Mouse (Mus musculus) heart, embryonic 11.5 days (tissue): Measurements from ENCODE around the gene Sgf29. TPM values are rescaled to one million over a fixed set of nuclear protein-coding genes. Genes with fewer than 3 reads are reported as not detected.
"Not testable (repeated sequence)": the region's sequence is repeated elsewhere in the genome, so short reads cannot be mapped to it uniquely, and the experiment has no call there.

Experiments
- ATAC-seq: fragments of 200-750 bp; cut with Nextera tagmentation; replicated peaks from 2 replicates; pipeline ENCODE4 v1.8.0; 2017; ENCODE audit warnings: moderate library complexity; ENCODE audit not compliant: insufficient number of reproducible peaks, low FRiP score, low TSS enrichment
- H3K27ac ChIP-seq: fragments of 300-500 bp; sonication (generic); 2 replicates; pipeline ENCODE4 v1.5.1; 2014; ENCODE audit warnings: mild to moderate bottlenecking, low read depth, low read length
- H3K27me3 ChIP-seq: fragments of 300-500 bp; sonication (generic); 2 replicates; pipeline ENCODE4 v1.6.1; 2014; ENCODE audit warnings: mild to moderate bottlenecking, low read length, mixed read lengths; ENCODE audit not compliant: control insufficient read depth, insufficient read depth
- H3K36me3 ChIP-seq: fragments of 300-500 bp; sonication (generic); 2 replicates; pipeline ENCODE4 v1.6.1; 2014; ENCODE audit warnings: mild to moderate bottlenecking, low read length, moderate library complexity, mixed read lengths; ENCODE audit not compliant: control insufficient read depth, insufficient read depth
- H3K4me1 ChIP-seq: fragments of 300-500 bp; sonication (generic); 2 replicates; pipeline ENCODE4 v1.6.1; 2014; ENCODE audit warnings: low read length; ENCODE audit not compliant: control insufficient read depth, insufficient read depth
- H3K4me2 ChIP-seq: fragments of 300-500 bp; sonication (generic); 2 replicates; pipeline ENCODE4 v1.6.1; 2014; ENCODE audit warnings: mild to moderate bottlenecking, moderate library complexity
- H3K4me3 ChIP-seq: fragments of 300-500 bp; sonication (generic); 2 replicates; pipeline ENCODE4 v1.5.1; 2014; ENCODE audit warnings: low read depth, low read length
- H3K9ac ChIP-seq: fragments of 300-500 bp; sonication (generic); 2 replicates; pipeline ENCODE4 v1.6.1; 2014; ENCODE audit warnings: mild to moderate bottlenecking, low read depth, low read length, moderate library complexity
- H3K9me3 ChIP-seq: fragments of 300-500 bp; sonication (generic); replicated peaks from 2 replicates; pipeline ENCODE4 v1.6.1; 2016; ENCODE audit warnings: low read length; ENCODE audit not compliant: control insufficient read depth
- WGBS: fragments of 180-500 bp; shearing (Covaris S2); extraction: QIAGEN DNeasy Blood & Tissue Kit; methylation state at CpG from one replicate; pipeline ENCODE4 v1.1.7; 2014; ENCODE audit not compliant: insufficient replicate concordance; 5-methylcytosine and 5-hydroxymethylcytosine counted together
- polyA plus RNA-seq: library from polyadenylated mRNA; unstranded; fragments of >200 nt; fragmentation: Nextera tagmentation; extraction: Ambion mirVana; gene quantifications from 2 replicates; pipeline ENCODE4 v1.2.1, GENCODE M21; 2014

The Sgf29 gene
- polyA plus RNA-seq, 1 experiment from 2014 or later = 28.9 TPM

DNA sequence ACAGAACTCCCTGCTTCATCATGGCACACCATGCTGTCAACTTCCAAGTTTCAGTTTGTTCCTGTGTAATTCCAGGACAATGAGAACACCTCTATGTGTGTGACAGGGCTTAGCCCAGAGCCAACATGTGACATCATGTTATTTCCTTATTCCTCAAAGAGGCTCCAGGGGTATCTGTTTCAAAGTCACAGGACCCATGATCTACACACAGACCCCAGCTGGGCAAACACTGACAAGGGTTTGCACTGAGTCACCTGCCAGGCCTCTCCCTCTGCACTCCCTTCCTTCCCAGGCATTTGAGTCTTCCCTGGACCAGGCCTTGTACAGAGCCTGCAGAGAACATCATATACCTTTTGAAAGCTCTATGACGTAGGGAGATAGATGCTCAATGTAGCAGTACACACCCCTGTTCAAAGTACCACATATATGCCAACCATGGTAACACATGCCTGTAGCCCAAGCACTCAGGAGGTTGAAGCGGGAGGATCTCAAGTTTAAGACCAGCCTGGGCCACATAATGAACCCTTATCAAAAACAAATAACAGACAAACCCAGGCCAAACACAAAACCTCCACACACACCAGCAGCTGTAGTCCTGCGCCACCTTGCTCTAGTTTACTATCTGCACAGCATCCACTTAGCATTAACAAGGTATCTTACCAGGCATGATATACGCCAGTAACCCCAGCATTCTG, 18.1 kb upstream of the Sgf29 start, which contains the start of gene Nupr1:
Nupr1 (minus strand) TSS at position 38 of the 695 bp plus-strand sequence.
- WGBS = 85% methylated on average over 4 of the region's 4 CpGs
- Histone ChIP-seq H3K27ac (no peak within 1 kb of the TSS), H3K27me3 (no peaks in the 10 kb centered on the region), H3K4me2 (no peak within 1 kb of the TSS), H3K9ac (no peak within 1 kb of the TSS), H3K9me3 (no peaks in the 10 kb centered on the region), H3K4me1 (no peaks in the 10 kb centered on the region), H3K4me3 (no peak within 1 kb of the TSS), H3K36me3 (no peaks in the 10 kb centered on the region)
- ATAC-seq = no peak

DNA sequence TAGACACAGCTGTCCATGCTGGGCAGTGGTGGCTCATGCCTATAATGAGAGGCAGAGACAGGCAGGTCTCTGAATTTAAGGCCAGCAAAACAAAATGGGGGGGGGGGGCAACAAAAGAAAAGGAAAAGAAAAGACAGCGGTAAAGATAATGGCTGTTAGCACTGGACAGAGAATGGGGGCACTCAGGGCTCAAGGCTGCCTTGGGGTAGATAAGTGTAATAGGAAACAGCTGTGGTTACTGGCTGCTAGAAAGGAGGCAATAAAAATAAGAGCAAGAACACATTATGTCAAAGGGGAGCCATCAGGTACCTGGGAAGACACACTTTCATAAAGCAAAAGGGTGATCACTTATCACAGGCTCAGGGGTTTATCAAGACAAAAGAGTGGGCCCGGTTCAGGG, 16.6 kb upstream of the Sgf29 start:
- Histone ChIP-seq H3K9ac (no peak overlapping the region), H3K27ac (no peak overlapping the region), H3K9me3 (no peaks in the 10 kb centered on the region), H3K4me2 (no peak overlapping the region), H3K36me3 (no peaks in the 10 kb centered on the region), H3K4me1 (no peaks in the 10 kb centered on the region), H3K4me3 (no peak overlapping the region), H3K27me3 (no peaks in the 10 kb centered on the region)
- no peak for ATAC-seq
- 70% methylated on average over 2 of the region's 2 CpGs for WGBS

DNA sequence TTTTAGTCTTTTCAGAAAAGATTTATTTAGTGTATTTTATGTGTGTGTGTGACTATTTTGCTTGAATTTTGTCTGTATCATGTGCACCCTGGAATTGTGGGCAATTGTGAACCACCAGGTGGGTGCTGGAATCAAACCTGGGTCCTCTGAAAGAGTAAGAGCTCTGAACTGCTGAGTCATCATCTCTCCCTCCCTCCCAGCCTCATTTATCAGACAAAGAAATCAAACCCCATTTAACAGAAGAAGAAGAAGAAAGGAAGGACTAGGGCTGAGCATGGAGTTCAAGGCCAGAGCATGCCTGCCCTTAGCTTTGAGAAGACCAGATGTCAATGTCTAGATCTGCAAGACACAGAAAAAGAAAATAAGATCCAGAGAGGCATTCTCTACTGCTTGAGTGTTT, 13.7 kb upstream of the Sgf29 start:
- Histone ChIP-seq H3K36me3 (no peaks in the 10 kb centered on the region), H3K9ac (no peak overlapping the region), H3K4me2 (no peak overlapping the region), H3K9me3 (no peaks in the 10 kb centered on the region), H3K4me1 (no peaks in the 10 kb centered on the region), H3K27me3 (0 out of 2 replicates have a peak, but pooled peaks cover 3% of the 10 kb centered on the region), H3K27ac (no peak overlapping the region), H3K4me3 (no peak overlapping the region)
- no peak for ATAC-seq

DNA sequence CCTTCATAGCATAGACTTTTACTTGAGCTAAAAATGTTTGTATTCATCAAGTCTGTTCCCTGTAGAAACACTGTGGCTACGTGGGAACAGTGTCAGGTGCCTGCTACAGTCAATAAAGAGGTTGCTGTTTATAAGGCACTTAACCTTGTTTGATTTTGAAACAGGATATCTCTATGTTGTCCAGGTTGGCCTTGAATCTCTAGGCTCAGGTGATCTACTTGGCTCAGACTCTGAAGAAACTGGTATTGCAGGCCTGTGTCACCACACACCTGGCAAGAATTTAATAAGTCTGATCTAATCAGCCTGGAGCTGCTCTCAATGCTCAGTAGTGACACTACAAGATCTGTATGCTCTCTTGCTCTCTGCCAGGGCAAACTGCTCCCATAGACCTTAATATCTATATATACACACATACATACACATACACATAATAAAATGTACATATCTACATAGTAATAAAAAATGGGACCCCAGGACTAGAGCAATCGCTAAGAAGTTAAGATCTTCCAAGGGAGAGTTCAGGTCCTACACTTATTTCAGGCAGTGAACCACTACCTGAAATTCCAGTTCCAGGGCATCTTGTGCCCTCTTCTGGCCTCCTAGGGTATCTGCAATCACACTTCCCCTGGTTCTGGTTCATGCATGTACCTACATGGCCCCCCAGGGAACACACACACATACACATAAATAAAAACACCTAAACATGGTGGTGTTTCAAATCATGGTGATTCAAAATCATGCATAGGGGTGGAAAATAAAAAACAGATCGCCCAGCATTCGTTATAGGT, 12.2 kb upstream of the Sgf29 start:
- Histone ChIP-seq H3K27me3 (0 out of 2 replicates have a peak, but pooled peaks cover 3% of the 10 kb centered on the region), H3K9me3 (no peaks in the 10 kb centered on the region), H3K4me1 (no peaks in the 10 kb centered on the region), H3K4me2 (no peak overlapping the region), H3K27ac (no peak overlapping the region), H3K36me3 (no peaks in the 10 kb centered on the region), H3K9ac (no peak overlapping the region), H3K4me3 (no peak overlapping the region)
- ATAC-seq = no peak
- WGBS = 19% methylated on average over 4 of the region's 4 CpGs

DNA sequence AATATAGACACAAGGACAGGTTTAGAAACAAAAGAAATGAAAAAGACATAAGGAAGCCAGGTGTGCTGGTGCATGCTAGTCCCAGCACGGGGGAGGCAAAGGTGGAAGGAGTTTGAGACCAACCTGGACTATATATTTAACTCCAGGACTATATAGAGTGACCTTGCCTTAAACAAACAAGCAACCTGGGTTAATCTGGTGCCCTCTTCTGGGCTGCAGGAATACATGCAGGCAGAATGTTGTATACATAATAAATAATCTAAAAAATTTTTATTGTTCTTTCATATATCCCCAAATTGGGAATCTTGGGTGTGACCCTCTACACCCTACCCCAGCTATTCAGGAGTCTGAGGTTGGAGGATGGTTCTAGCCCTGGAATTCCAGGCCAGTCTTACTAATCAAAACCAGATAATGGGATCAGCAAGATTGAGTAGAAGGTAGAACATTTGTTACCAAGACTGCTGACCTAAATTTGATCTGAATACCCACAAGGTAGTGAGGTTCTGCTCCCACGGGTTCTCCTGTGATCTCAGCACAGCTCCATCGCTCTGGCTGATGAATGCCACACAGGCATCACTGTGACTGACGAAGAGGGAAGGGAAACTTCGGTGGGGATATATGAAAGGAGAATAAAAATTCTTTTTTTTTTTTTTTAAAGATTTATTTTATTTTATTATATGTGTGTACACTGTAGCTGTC, 6.4 kb upstream of the Sgf29 start:
- H3K27me3 ChIP-seq = 0 out of 2 replicates have a peak, but pooled peaks cover 3% of the 10 kb centered on the region
- H3K9ac ChIP-seq = no peak overlapping the region
- no peaks in the 10 kb centered on the region for H3K36me3 ChIP-seq
- H3K4me3 ChIP-seq = no peak overlapping the region
- no peak overlapping the region for H3K27ac ChIP-seq
- no peak overlapping the region for H3K4me2 ChIP-seq
- ATAC-seq = no peak
- no peaks in the 10 kb centered on the region for H3K9me3 ChIP-seq
- 68% methylated on average over 5 of the region's 5 CpGs for WGBS
- no peaks in the 10 kb centered on the region for H3K4me1 ChIP-seq

DNA sequence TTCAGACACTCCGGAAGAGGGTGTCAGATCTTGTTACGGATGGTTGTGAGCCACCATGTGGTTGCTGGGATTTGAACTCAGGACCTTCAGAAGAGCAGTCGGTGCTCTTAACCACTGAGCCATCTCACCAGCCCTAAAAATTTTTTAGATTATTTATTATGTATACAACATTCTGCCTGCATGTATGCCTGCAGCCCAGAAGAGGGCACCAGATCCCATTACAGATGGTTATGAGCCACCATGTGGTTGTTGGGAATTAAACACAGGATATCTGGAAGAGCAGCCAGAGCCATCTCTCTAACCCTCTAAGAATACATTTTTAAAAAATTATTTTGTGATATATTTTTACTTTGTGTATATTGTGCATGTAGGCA, 5.9 kb upstream of the Sgf29 start:
- H3K9ac ChIP-seq, H3K27me3 ChIP-seq, H3K9me3 ChIP-seq, H3K4me2 ChIP-seq, ATAC-seq, H3K4me3 ChIP-seq, H3K27ac ChIP-seq, H3K4me1 ChIP-seq, H3K36me3 ChIP-seq: not testable (repeated sequence)
- WGBS = 62% methylated on average over 3 of the region's 3 CpGs

DNA sequence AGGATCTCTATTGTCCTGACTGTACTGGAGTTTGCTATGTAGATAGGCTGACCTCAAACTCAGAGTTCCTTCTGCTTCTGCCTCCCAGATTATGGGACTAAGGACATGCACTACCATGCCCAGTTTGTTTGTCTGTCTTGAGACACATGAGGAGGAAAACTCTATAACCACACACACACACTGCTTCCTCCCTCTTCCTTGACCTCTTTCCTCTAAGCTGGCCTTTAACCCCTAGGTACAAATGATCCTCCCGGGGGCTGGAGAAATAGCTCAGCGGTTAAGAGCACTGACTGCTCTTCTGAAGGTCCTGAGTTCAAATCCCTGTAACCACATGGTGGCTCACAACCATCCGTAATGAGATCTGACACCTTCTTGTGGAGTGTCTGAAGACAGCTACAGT, 4.8 kb upstream of the Sgf29 start:
- Histone ChIP-seq H3K4me1 (no peaks in the 10 kb centered on the region), H3K36me3 (no peaks in the 10 kb centered on the region), H3K9ac (no peak overlapping the region), H3K27me3 (no peaks in the 10 kb centered on the region), H3K9me3 (no peaks in the 10 kb centered on the region), H3K27ac (no peak overlapping the region), H3K4me3 (no peak overlapping the region), H3K4me2 (no peak overlapping the region)
- 66% methylated on average over 3 of the region's 3 CpGs for WGBS
- ATAC-seq = no peak

DNA sequence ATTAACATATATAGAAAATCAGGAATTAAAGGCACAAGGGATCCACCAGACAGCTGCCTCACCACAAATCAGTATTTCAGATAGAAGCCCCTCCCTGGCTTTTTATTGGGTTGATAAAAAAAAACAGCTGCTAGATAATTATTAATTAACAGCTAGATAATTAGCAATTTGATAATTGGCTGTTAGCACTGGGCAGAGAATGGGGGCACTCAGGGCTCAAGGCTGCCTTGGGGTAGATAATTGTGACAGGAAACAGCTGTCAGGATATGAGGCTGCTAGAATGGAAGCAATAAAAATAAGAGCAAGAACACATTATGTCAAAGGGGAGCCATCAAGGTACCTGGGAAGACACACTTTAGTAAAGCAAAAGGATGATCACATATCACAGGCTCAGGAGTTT, 4.2 kb upstream of the Sgf29 start:
- no peak overlapping the region for H3K4me2 ChIP-seq
- H3K36me3 ChIP-seq = no peaks in the 10 kb centered on the region
- no peaks in the 10 kb centered on the region; the same call in 1 of the 2 replicates for H3K4me1 ChIP-seq
- no peaks in the 10 kb centered on the region for H3K9me3 ChIP-seq
- no peaks in the 10 kb centered on the region for H3K27me3 ChIP-seq
- no peak overlapping the region for H3K9ac ChIP-seq
- no peak overlapping the region for H3K27ac ChIP-seq
- ATAC-seq = no peak
- no peak overlapping the region for H3K4me3 ChIP-seq
